Mouse (Mus musculus) forebrain, embryonic 16.5 days (tissue): Measurements from ENCODE around the gene B4galnt1. TPM values are rescaled to one million over a fixed set of nuclear protein-coding genes. Genes with fewer than 3 reads are reported as not detected.
A peak's percentile ranks its signal among the peaks of the same experiment; 100 is the strongest.

Source experiments
- ATAC-seq: fragments of 200-750 bp; cut with Nextera tagmentation; 2 replicates; pipeline ENCODE4 v1.8.0; 2017; ENCODE audit warnings: mild to moderate bottlenecking, moderate library complexity
- H3K27ac ChIP-seq: fragments of 300-500 bp; sonication (generic); 2 replicates; pipeline ENCODE4 v1.5.1; 2014; ENCODE audit warnings: low read length, control low read depth
- H3K27me3 ChIP-seq: fragments of 300-500 bp; sonication (generic); replicated peaks from 2 replicates; pipeline ENCODE4 v1.6.1; 2014; ENCODE audit warnings: low read length; ENCODE audit not compliant: control insufficient read depth, insufficient read depth
- H3K36me3 ChIP-seq: fragments of 300-500 bp; sonication (generic); 2 replicates; pipeline ENCODE4 v1.6.1; 2014; ENCODE audit not compliant: control insufficient read depth, insufficient read depth
- H3K4me1 ChIP-seq: fragments of 300-500 bp; sonication (generic); replicated peaks from 2 replicates; pipeline ENCODE4 v1.6.1; 2014; ENCODE audit warnings: low read length; ENCODE audit not compliant: control insufficient read depth, insufficient read depth
- H3K4me2 ChIP-seq: fragments of 300-500 bp; sonication (generic); 2 replicates; pipeline ENCODE4 v1.6.1; 2014; ENCODE audit warnings: mild to moderate bottlenecking, low read length, control low read depth
- H3K4me3 ChIP-seq: fragments of 300-500 bp; sonication (generic); replicated peaks from 2 replicates; pipeline ENCODE4 v1.5.1; 2014; ENCODE audit warnings: mild to moderate bottlenecking, low read length, control low read depth
- H3K9ac ChIP-seq: fragments of 300-500 bp; sonication (generic); replicated peaks from 2 replicates; pipeline ENCODE4 v1.6.1; 2014; ENCODE audit warnings: low read depth, low read length, control low read depth
- H3K9me3 ChIP-seq: fragments of 300-500 bp; sonication (generic); 2 replicates; pipeline ENCODE4 v1.6.1; 2016; ENCODE audit warnings: low read length; ENCODE audit not compliant: control insufficient read depth
- WGBS: fragments of 180-500 bp; shearing (Covaris S2); extraction: QIAGEN DNeasy Blood & Tissue Kit; methylation state at CpG from one replicate; pipeline ENCODE4 v1.1.7; 2014; 5-methylcytosine and 5-hydroxymethylcytosine counted together
- polyA plus RNA-seq: library from polyadenylated mRNA; unstranded; fragments of >200 nt; fragmentation: Nextera tagmentation; extraction: Ambion mirVana; gene quantifications from 2 replicates; pipeline ENCODE4 v1.2.1, GENCODE M21; 2015

The B4galnt1 gene
- polyA plus RNA-seq, 1 experiment from 2014 or later, result 45.8 TPM

DNA sequence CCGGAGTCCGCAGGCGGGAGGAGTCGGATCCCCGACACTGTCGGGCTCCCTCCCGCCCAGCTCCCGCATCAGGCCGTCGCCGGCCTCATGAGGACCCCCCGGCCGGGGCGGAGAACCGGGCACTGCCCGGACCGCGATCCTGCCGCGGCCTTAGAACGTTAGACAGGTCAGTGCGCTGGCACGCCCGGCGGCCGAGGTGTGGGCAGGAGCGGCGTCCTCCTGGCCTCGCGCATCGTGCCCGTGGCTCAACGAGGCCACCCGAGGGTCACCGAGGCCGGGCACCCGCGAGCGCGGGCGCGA is 279 bp downstream of the B4galnt1 start:
- Histone ChIP-seq H3K27ac (peak overlapping the region; percentile 71), H3K4me1 (peaks cover 17% of the 10 kb centered on the region), H3K9ac (peak overlapping the region; percentile 97), H3K9me3 (no peaks in the 10 kb centered on the region), H3K4me2 (peak overlapping the region; percentile 87), H3K4me3 (peak overlapping the region; percentile 71), H3K27me3 (peaks cover 32% of the 10 kb centered on the region), H3K36me3 (no peaks in the 10 kb centered on the region)
- WGBS, result under 1% methylated on average over 38 of the region's 42 CpGs
- ATAC-seq, result peak; percentile 66

DNA sequence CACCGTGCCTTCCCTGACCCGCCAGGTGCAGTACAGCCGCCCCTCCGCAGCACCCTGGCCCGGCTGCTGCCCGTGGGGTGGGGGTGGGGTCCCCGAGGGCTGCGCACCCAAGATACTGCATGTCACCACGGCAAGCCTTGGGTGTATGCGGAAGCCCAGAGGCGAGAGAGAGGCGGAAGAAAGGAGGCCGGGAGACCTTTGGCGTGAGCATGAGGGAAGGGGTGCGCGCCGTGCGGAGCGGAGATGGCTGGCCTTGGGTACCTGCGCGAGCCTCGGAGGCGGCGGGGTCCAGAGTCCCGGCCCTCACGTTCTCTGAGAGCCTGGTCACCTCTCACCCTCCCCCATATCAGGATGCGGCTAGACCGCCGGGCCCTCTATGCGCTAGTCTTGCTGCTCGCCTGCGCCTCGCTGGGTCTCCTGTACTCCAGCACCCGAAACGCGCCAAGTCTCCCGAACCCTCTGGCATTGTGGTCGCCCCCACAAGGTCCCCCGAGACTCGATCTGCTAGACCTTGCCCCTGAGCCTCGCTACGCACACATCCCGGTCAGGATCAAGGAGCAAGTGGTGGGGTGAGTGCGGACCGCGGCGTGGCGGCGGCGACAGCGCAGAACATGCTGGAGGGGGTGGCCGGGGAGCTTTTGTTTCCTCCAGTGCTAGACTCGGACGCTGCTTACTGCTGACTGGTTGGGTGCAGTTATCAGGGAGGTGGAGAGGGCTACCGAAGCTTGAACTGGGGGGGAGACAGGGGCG is 804 bp downstream of the B4galnt1 start:
- WGBS, result under 1% methylated on average over 56 of the region's 56 CpGs
- Histone ChIP-seq H3K27ac (peak overlapping the region; percentile 71), H3K4me2 (peak overlapping the region; percentile 87)

DNA sequence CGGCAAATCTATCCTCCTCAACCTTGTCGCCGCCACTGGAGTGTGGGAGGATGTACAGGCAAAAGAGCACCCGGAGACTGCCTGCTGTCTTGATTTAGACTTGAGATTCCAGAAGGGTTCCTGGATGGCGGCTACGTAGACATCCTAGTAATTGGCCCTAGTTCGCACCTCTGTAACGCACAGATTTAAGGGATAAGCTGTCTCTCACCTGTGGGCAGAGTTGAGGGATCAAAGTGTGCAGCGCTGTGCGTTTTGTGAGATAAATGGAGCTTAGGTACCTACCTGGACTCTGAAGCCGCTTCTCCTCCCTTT is 1.3 kb downstream of the B4galnt1 start:
- peak overlapping the region; percentile 71 for H3K4me3 ChIP-seq
- H3K9me3 ChIP-seq, result no peaks in the 10 kb centered on the region
- H3K9ac ChIP-seq, result peak overlapping the region; percentile 97
- ATAC-seq, result no peak
- H3K4me2 ChIP-seq, result peak overlapping the region; percentile 87
- peaks cover 24% of the 10 kb centered on the region for H3K4me1 ChIP-seq
- H3K27me3 ChIP-seq, result peaks cover 42% of the 10 kb centered on the region
- H3K36me3 ChIP-seq, result no peaks in the 10 kb centered on the region
- 5% methylated on average over 11 of the region's 11 CpGs for WGBS
- peak overlapping the region; percentile 71; the same call in 1 of the 2 replicates for H3K27ac ChIP-seq

More for the DNA sequence above, 804 bp downstream of the B4galnt1 start:
- peak overlapping the region; percentile 97 for H3K9ac ChIP-seq
- peak overlapping the region; percentile 71 for H3K4me3 ChIP-seq
- peak; percentile 48 for ATAC-seq
- no peaks in the 10 kb centered on the region for H3K9me3 ChIP-seq
- peaks cover 37% of the 10 kb centered on the region for H3K27me3 ChIP-seq
- peaks cover 23% of the 10 kb centered on the region for H3K4me1 ChIP-seq
- H3K36me3 ChIP-seq, result no peaks in the 10 kb centered on the region

DNA sequence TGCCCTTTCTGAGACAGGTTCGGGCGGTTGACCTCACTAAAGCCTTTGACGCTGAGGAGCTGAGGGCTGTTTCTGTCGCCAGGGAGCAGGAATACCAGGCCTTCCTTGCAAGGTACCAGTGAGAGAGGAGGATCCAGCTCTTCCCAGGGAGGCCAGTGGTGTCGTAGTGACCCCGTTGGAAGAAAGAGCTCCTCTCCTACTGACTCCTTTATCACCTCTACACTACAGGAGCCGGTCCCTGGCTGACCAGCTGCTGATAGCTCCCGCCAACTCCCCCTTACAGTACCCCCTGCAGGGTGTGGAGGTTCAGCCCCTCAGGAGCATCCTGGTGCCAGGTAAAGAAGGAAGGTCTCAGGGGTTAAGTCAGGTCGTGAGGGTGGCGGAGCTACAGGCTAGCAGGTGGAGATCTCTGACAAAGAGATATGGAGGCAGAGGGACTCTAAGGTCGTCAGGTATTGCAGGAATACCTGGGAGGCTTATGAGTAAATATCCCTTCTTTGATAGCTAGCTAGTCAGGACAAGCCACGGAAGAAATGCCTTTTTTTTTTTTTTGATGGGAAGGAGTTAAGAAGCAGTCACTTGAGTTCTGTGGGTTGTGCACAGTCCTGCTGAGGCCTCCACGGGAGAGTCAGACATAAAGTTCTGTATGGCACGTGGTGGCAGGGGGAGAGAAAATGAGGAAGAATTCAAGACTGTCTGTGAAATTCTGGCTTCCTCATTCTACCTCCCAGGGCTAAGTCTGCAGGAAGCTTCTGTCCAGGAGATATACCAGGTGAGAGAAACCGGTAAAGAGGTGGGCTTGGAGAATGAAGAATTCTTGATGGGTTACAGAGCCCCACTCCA is 2.0 kb downstream of the B4galnt1 start:
- Histone ChIP-seq H3K27ac (no peak overlapping the region), H3K9me3 (no peaks in the 10 kb centered on the region), H3K4me2 (peak overlapping the region; percentile 87), H3K4me3 (peak overlapping the region; percentile 71), H3K4me1 (peaks cover 24% of the 10 kb centered on the region), H3K36me3 (no peaks in the 10 kb centered on the region), H3K9ac (peak overlapping the region; percentile 97), H3K27me3 (peaks cover 42% of the 10 kb centered on the region)
- ATAC-seq, result no peak
- WGBS, result 31% methylated on average over 15 of the region's 15 CpGs

DNA sequence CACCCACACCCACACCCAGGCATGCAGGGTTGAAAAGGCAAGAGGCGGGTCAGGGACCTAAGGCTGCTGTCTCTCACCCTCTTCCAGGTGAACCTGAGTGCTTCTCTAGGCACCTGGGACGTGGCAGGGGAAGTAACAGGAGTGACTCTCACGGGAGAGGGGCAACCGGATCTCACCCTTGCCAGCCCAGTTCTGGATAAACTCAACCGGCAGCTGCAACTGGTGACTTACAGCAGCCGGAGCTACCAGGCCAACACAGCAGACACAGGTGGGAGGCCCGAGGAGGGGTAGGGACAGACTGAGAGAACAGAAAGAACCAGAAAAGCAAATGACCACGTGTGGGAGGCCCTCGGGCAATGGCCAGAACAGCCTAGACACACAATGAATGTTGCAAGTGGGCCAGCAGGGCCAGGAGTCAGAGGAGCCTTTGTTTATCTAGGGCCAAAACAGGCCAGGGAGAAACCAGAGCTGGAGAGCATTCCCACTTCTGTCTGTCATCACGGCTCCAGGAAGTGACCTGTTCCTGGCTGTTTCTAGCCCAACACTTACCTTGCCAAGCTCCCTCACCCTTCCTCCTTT is 2.7 kb downstream of the B4galnt1 start:
- H3K27ac ChIP-seq, result no peak overlapping the region
- WGBS, result 65% methylated on average over 10 of the region's 10 CpGs
- no peaks in the 10 kb centered on the region for H3K9me3 ChIP-seq
- H3K4me1 ChIP-seq, result peaks cover 24% of the 10 kb centered on the region
- H3K9ac ChIP-seq, result no peak overlapping the region
- no peak for ATAC-seq
- H3K4me2 ChIP-seq, result no peak overlapping the region
- H3K27me3 ChIP-seq, result peaks cover 42% of the 10 kb centered on the region
- H3K36me3 ChIP-seq, result no peaks in the 10 kb centered on the region
- no peak overlapping the region for H3K4me3 ChIP-seq

DNA sequence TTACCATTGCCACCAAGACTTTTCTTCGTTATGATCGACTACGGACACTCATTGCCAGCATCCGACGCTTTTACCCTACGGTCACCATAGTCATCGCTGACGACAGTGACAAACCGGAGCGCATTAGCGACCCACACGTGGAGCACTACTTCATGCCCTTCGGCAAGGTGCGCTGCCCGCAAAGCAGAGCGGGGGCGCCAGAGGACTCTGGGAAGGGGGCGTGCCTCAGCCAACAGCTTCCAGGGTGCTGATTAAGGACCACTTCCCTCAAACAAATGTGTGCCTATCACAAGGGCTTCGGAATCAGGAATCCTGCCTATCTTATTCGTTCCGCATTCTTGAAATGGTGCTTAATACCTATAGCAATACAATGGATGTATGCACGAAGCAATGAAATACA is 5.0 kb downstream of the B4galnt1 start:
- peaks cover 19% of the 10 kb centered on the region for H3K4me1 ChIP-seq
- WGBS, result 4% methylated on average over 22 of the region's 22 CpGs
- no peaks in the 10 kb centered on the region for H3K36me3 ChIP-seq
- H3K27me3 ChIP-seq, result peaks cover 42% of the 10 kb centered on the region
- H3K27ac ChIP-seq, result no peak overlapping the region
- H3K4me3 ChIP-seq, result no peak overlapping the region
- no peak for ATAC-seq
- peak overlapping the region; percentile 44 for H3K4me2 ChIP-seq
- no peaks in the 10 kb centered on the region for H3K9me3 ChIP-seq
- no peak overlapping the region for H3K9ac ChIP-seq

DNA sequence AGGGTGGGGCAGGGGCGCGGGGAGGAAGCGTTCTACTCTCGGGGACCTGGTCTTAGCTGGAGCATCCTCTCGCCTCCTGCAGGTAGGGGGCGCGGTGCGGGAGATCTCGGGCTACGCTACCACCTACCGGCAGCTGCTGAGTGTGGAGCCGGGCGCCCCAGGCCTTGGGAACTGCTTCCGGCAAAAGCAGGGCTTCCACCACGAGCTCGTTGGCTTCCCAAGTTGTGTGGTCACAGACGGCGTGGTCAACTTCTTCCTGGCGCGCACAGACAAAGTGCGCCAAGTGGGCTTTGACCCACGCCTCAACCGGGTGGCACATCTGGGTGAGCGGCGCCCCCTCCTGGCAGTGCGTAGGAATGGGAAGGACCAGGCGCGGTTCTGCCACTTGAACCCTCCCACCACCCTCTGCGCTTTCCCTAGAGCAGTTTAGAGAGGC is 5.8 kb downstream of the B4galnt1 start:
- 2% methylated on average over 29 of the region's 29 CpGs for WGBS
- Histone ChIP-seq H3K4me1 (peaks cover 19% of the 10 kb centered on the region), H3K9me3 (no peaks in the 10 kb centered on the region), H3K27ac (no peak overlapping the region), H3K4me2 (peak overlapping the region; percentile 44), H3K4me3 (peak overlapping the region; percentile 28), H3K27me3 (peaks cover 44% of the 10 kb centered on the region), H3K9ac (no peak overlapping the region), H3K36me3 (no peaks in the 10 kb centered on the region)
- ATAC-seq, result 0 out of 2 replicates have a peak, but pooled peaks have one; percentile 47

DNA sequence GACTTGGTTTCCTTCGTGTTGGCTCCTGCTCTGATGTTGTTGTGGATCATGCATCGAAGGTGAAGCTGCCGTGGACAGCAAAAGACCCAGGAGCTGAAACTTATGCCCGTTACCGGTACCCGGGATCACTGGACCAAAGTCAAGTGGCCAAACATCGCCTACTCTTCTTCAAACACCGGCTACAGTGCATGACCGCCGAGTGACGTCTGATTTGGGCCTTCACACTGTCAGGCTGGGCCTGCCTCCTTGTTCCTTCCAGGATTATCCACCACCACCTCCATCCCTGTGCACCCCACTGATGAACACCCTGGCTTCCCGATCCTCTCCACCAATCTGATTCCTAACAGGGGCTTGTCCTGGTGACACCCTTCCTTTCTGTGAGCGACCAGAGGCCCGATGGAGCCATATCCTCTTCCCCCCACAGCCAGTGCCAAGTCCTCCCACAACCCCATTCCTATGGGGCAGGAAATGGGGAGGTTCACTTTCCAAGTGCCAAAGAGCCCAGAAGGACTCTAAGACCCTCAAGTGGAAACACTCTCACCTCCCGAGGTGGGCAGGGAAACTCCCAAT is 6.7 kb downstream of the B4galnt1 start:
- WGBS, result 88% methylated on average over 15 of the region's 15 CpGs
- H3K9me3 ChIP-seq, result no peaks in the 10 kb centered on the region
- H3K9ac ChIP-seq, result no peak overlapping the region
- no peaks in the 10 kb centered on the region for H3K36me3 ChIP-seq
- H3K4me3 ChIP-seq, result no peak overlapping the region
- no peak overlapping the region for H3K27ac ChIP-seq
- H3K27me3 ChIP-seq, result peaks cover 48% of the 10 kb centered on the region
- no peak for ATAC-seq
- no peak overlapping the region for H3K4me2 ChIP-seq
- H3K4me1 ChIP-seq, result peaks cover 15% of the 10 kb centered on the region
